Mouse (Mus musculus) cortical plate, adult 2 months (tissue): ENCODE results near the gene Szrd1.
A peak's percentile ranks its signal among the peaks of the same experiment; 100 is the strongest.

Experiments used
- CTCF ChIP-seq: fragments of 200-500 bp; IDR thresholded peaks from 2 replicates; pipeline ENCODE4 v1.5.1; 2011; ENCODE audit warnings: mild to moderate bottlenecking, control low read depth, low read length; ENCODE audit not compliant: insufficient read depth; ENCODE audit errors: extremely low read depth
- POLR2A ChIP-seq: fragments of 200-500 bp; IDR thresholded peaks from 2 replicates; pipeline ENCODE4 v1.6.1; 2011; ENCODE audit warnings: mild to moderate bottlenecking, low read length, control low read depth; ENCODE audit not compliant: insufficient read depth; ENCODE audit errors: extremely low read depth

DNA sequence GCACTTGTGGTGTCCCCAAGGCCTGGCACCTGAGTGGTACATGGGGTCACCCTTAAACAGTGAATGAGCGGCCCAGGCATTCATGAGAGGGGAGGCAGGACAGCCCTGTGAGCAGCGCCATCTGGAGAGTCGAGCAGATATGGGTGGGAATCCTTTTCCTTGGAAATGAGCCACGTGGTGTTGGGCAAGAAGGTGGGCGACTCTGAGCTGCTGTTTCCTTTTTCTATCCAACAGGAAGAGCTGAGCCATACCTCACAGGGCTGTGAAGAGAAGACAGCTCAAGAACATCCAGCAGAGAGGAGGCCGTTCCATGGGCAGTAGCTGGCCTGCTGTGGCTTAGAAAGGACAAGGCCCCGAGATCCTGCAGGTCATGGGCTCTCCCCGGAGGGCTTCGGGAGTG is 50.9 kb downstream of the Szrd1 start:
- TF ChIP-seq CTCF (no peak), POLR2A (peak; percentile 68)
